Mouse (Mus musculus) testis, adult 2 months (tissue): ENCODE data around the gene Ccser1.

Experiments used
- CTCF ChIP-seq: fragments of 200-500 bp; IDR thresholded peaks from 2 replicates; pipeline ENCODE4 v1.5.1; 2012; ENCODE audit warnings: low read depth, mild to moderate bottlenecking, inconsistent platforms, low read length, moderate library complexity; ENCODE audit not compliant: control insufficient read depth, insufficient read depth, insufficient replicate concordance
- POLR2A ChIP-seq: fragments of 200-500 bp; IDR thresholded peaks from 2 replicates; pipeline ENCODE4 v1.6.1; 2012; ENCODE audit warnings: low read depth, mild to moderate bottlenecking, inconsistent platforms, low read length, moderate library complexity; ENCODE audit not compliant: control insufficient read depth

GRCm38 (mm10) chr6:62196496-62197188, 1016.5 kb downstream of the Ccser1 start:
- TF ChIP-seq CTCF = no peak
- TF ChIP-seq POLR2A = no peak
